Mouse (Mus musculus): ENCODE results near the gene Ankrd49. TPM values are rescaled to one million over a fixed set of nuclear protein-coding genes. Genes with fewer than 3 reads are reported as not detected.
A peak's percentile ranks its signal among the peaks of the same experiment; 100 is the strongest.

Gene Ankrd49
- 36.8 and 49.4 TPM in 2 replicates for total RNA-seq (2014; fragmentation: Nextera tagmentation)
- total RNA-seq (2017): 57.3 and 65.7 TPM in 2 replicates

DNA sequence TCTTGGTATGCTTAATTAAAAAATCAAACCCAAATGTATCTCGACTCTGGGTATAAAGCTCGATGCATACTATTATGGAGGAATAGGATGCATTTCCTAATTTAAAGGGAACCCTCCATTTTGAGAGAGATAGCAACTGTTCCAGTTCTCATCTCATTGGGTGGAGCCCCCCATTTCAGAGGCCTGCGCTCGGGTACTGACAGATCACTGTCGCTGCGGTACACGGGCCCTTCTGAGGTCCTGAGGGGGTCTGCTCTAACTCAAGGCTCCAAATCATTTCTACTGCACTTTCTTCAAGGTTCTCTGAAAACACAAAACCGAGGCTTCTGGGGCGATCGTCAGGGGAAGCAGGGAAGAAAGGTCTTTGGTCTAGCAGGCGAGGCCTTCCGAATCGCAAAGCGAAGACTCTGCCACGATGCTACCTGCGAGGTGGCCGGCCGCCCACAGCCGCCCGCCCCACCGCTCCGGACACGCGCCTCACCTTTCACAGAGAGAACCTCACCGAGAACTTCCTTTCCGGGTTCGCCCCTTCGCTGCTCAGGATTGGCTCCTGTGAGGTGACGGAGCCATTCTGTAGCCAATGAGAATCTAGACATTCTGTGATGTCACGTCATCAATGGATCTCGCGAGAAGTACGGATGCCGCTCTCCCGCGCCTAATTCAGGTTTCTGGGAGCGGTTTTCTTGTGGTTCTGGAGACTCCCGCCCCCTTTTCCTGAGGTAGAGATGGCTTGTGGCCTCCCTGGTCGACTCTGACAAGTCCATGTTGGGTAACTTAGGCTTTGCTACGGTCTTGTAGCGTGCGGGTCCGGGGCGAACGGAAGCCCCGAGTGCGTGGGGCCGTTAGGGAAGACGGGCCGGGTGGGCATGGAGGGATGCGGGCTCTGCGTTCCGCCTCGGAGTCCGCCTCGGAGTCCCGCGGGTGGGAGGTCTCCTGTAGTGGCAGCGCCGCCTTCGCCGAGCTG is at the start of gene Ankrd49, which contains the start of gene Mre11a:
Ankrd49 (minus strand) TSS at position 818 of the 964 bp plus-strand sequence.
Mre11a (plus strand) TSS at position 616 of the 964 bp plus-strand sequence.
- peak; percentile 97 for ATAC-seq (replicated peaks; ENCODE audit: poor library complexity, severe bottlenecking)

DNA sequence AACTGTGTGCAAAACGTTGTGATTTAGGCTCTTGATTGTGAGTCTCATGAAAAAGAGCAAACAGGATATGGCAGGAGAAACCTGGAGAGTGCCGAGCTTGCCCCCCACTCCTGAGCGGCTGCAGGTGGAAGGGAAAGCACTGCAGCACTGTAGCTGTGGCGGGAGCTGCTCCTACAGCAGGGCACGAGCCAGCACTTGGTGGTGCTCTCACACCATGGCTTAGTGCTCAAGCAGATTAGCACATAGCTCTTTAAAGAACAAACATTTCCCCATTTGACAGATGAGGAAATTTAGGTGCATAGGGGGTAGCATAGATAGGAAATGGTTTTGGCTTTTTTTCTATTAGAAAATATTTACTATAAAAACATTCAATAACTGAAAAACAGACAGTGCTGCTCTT is 47.4 kb upstream of the Ankrd49 start:
- no peak for ATAC-seq (replicated peaks; ENCODE audit: poor library complexity, severe bottlenecking)

DNA sequence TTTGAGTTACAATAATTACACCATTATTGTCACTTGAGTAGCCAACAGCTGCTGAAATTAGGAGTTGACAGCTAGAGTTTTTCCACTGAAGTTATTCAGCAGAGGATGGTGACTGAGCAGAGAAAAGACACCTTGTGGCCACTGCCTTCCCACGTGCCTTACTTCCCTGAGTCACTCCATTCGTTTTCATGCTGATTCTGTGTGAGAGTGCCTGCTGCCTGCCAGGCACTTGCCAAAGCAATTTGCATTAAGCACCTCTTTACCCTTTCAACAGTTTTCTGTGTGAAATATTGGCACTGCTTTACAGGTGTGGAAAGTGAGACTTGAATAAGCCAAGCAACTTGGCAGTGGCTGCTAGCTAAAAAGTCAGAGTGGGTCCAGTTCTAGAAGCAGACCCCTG is 43.2 kb upstream of the Ankrd49 start:
- ATAC-seq (replicated peaks; ENCODE audit: poor library complexity, severe bottlenecking): no peak

- no peak for ATAC-seq (replicated peaks; ENCODE audit: poor library complexity, severe bottlenecking)
Measured at GRCm38 (mm10) chr9:14824840-14825239, 40.2 kb upstream of the Ankrd49 start.

DNA sequence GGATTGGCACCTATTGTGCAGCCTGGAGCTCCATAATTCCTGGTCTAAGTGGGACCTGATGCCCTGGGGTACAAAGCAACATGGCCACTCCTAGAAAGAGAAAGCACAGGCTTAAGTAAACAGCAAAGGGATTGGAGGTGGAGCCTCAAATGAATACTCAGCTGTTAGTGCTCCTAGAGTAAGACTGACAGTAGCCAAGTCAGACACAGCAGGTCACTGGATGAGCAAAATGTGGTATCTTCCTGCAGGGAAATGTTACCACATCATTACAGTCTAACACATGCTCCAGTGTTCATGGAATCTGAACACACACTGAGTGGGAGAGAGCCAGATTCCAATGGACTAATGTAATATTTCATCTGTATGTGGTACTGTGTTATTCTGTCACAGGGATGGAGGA is 36.7 kb upstream of the Ankrd49 start:
- no peak for ATAC-seq (replicated peaks; ENCODE audit: poor library complexity, severe bottlenecking)

- no peak for ATAC-seq (replicated peaks; ENCODE audit: poor library complexity, severe bottlenecking)
Measured at GRCm38 (mm10) chr9:14810111-14810510, 25.5 kb upstream of the Ankrd49 start.

DNA sequence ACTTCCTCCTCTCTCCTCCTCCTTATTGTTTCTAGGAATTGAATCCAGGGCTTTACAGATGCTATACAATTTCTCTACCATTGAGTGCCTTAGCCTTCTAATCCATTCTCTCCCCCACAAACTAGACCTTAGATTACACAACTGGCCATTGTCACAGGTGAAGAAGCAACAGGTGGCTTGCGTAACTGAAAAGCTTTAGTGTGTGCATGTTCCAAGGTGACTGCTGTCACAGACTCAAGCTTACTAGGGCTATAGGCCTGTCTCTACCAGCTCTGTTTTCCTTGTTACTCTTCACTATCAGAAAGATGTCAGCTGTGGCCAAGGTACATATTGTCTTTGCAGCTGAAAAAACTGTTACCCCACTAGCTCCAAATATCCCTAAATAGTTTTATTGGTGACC is 22.1 kb upstream of the Ankrd49 start:
- no peak for ATAC-seq (replicated peaks; ENCODE audit: poor library complexity, severe bottlenecking)

GRCm38 (mm10) chr9:14805714-14806113 is 21.1 kb upstream of the Ankrd49 start:
- ATAC-seq (replicated peaks; ENCODE audit: poor library complexity, severe bottlenecking): no peak

DNA sequence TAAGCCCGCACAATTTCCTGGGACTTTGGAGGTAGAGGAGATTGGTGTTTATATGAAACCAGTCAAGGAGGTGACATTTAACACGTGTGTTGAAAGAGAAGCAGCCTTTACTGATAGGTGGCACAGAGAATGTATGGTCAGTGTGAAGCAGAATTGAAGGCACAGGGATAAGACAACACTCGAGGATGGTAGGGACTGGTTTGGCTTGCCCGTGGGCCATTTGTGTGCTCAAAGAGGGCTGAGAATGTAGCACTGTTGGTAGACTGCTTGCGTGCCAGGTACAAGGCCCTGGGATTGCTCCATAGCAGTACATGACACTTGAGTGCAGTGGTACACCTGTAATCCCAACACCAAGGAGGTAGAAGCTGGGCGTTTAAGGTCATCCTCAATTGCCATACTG is 2.7 kb upstream of the Ankrd49 start:
- ATAC-seq (replicated peaks; ENCODE audit: poor library complexity, severe bottlenecking): no peak

DNA sequence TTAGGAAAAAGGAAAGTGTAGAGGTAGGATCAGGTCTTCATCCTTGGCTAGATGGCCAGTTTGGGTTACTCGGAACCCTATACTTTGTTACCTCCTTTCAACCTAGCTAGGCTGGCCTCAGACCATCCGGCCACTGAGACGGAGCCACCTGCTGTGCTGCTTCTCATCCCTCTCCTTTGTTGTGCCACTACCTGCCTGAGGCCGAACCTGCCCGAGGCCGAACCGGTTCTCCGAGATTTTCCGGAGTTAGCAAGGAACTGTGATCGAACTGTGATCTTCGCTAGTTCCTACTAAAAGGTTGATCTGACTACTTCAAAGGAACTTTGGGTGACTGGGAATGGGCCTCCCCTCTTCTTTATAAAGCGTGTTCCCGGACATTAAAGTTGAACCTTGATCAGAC is 6.3 kb downstream of the Ankrd49 start:
- no peak for ATAC-seq (replicated peaks; ENCODE audit: poor library complexity, severe bottlenecking)

GRCm38 (mm10) chr9:14773813-14774212 is 10.8 kb downstream of the Ankrd49 start:
- no peak for ATAC-seq (replicated peaks; ENCODE audit: poor library complexity, severe bottlenecking)

- ATAC-seq (replicated peaks; ENCODE audit: poor library complexity, severe bottlenecking): peak; percentile 63
Measured at GRCm38 (mm10) chr9:14772074-14772473, 12.6 kb downstream of the Ankrd49 start.

- peak; percentile 48 for ATAC-seq (replicated peaks; ENCODE audit: poor library complexity, severe bottlenecking)
Measured at GRCm38 (mm10) chr9:14770803-14771471, 13.7 kb downstream of the Ankrd49 start, which contains the start of gene 1700012B09Rik. 1700012B09Rik (minus strand) TSS chr9:14771030.

DNA sequence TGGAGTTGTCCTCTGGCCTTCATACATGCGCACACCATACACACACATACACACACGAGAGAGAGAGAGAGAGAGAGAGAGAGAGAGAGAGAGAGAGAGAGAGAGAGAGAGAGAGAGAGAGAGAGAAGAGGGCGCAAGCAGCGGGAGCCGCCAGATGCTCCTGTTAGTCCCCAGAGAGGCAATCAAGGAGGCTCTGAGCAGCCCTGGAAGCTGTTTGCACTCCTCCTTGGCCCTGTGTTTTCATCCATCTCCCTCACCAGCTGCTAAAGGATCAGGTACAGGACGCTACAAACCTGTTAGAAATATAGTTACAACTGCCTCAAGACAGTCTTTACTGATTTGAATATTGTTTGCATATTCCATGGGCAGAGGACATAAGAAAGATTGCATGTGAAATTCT is 14.8 kb downstream of the Ankrd49 start:
- ATAC-seq (replicated peaks; ENCODE audit: poor library complexity, severe bottlenecking): no peak

DNA sequence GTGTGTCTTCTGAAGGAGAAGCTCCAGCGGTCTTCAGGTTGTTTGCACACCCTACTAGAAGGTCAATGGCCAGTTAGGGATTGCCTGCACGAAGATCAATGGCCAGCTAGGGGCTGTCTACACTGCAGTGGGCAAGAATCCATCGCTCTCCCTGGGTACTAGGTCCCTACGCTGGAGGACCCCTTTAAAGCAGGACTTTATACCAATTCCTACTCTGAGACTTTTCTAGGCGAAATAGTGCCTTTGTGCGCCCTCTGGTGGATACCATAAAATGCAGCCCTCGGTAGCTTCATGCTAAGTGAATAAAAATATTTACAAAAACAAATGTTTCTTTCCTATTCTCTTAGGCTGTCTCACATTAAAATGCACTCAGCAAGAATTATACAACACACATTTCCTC is 19.9 kb downstream of the Ankrd49 start:
- peak; percentile 42; the same call in 1 of the 2 replicates for ATAC-seq (replicated peaks; ENCODE audit: poor library complexity, severe bottlenecking)

DNA sequence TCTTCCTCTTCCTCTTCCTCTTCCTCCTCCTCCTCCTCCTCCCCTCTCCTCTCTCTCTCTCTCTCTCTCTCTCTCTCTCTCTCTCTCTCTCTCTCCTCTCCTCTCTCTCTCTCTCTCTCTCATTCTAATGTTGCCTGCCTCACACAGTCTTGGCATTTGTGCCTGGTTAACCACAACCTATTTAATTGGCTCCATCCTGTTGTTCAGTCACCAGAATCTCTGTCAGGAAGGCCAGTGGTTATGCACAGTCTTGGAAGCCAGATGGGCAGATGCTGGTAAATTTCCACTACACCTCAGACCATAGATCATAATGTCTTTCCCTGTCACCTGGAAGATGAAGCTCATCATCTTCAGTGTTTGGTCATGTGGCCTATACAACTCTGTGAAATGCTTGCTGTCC is 25.4 kb downstream of the Ankrd49 start:
- ATAC-seq (replicated peaks; ENCODE audit: poor library complexity, severe bottlenecking): 0 out of 2 replicates have a peak, but pooled peaks have one; percentile 16

DNA sequence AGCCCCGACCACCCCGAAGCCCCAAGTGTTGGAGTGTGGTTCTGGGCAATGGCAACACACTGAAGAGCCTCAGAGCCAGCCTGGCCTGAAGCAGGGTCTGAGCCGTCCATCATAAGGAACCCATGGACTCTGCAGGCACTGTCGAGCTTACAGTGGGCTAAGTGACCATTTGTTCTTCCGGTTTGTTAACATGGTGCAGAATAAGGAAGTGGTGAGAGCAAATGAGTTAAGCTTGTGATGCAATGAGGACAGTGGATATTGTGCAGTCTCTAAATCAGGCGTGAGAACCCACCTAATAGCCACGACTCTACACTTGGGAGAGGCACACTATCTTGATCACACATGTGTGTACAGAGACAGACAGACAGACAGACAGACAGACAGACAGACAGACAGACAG is 26.1 kb downstream of the Ankrd49 start:
- peak; percentile 97 for ATAC-seq (replicated peaks; ENCODE audit: poor library complexity, severe bottlenecking)

DNA sequence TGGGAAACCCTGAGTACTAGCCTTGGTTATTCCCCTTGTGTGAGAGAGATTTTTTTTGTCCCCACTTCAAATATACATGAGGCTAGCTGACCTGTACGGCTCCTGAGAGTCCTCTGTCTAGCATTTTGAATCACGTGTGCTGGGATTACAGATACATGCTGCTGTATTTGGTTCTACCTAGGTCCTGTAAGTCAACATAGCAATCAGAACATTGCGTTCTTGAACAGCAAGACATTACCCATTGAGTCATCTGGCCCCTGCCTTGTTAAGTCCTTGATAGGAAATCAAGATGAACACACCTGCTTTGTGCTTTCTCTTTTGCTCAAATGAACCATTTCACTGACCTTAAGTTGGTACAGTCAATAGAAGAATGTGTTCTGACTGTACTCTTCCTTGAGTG is 30.2 kb downstream of the Ankrd49 start:
- ATAC-seq (replicated peaks; ENCODE audit: poor library complexity, severe bottlenecking): no peak

DNA sequence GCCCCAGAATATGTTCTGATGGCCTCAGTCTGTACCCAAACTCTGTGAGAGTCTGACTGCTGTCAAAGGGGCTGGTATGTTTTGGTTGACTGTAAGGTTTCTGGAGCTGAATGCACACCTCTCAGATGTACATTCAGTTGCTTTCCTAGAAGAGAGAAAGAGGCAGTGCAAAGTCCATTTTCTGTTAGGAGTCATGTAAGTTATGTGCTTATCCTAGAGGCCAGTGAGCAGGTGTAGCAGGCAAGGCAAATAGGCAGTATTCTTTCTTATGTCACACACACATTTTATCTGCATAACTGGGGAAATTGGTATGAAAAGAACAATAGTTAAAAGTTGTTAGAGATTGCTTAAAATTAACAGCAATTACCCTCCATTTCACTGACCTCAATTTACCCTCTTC is 30.7 kb downstream of the Ankrd49 start:
- no peak for ATAC-seq (replicated peaks; ENCODE audit: poor library complexity, severe bottlenecking)

DNA sequence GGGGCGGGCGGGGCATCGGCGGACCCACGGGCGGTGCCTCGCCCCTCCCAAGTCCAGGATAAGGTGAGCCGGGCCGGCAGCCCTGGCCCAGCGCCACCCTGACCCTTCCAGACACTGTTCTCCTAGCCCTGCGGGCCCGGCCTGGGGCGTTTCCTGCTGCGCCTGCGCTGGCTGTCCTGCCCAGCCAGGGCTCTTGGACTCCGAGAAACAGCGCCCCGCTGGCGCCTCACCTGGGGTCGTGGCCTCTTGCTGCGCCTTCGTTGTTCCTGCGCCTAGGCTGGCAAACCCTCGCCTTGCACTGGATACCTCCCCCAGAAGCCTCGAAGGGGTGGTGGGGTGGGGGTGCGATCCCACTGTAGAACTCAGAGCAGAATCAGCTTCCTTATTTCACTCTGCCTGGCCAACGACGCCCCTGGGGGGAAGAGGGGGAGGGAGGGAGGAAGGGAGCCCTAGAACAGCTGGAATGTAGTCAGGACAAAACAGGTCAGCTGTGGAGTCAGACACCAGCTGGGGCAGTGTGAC is 32.6 kb downstream of the Ankrd49 start, which contains the start of gene Fut4:
Fut4 (minus strand) TSS at position 393 of the 522 bp plus-strand sequence.
- ATAC-seq (replicated peaks; ENCODE audit: poor library complexity, severe bottlenecking): peak; percentile 70

DNA sequence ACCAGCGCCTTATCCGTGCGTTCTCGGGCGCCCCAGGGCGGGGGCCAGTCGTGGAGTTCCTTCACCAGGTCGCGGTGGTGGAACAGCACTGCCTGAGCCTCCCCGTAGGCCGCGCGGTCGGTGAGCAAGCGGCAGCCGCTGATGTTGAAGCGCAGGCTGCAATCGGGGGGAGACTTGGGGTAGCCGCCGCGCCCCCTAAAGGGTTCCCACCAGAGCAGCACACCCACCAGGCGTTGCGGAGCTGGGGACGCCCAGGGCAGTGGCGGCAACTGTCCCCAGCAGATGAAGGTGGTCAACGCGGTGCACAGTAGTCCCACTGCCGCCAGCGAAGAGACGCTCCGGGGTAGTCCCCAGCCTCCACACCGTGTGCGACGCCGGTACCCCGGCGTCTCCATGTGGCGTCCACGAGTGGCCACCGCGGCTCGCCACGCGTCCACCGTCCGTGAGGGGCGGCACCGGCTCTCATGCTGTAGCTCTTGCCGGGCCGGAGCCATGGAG is 33.1 kb downstream of the Ankrd49 start:
- ATAC-seq (replicated peaks; ENCODE audit: poor library complexity, severe bottlenecking): peak; percentile 47
